Mouse (Mus musculus): ENCODE data around the gene Mrpl17. TPM values are rescaled to one million over a fixed set of nuclear protein-coding genes. Genes with fewer than 3 reads are reported as not detected.

Gene Mrpl17
- polyA plus RNA-seq, 1 experiment from 2014 or later = 345 TPM

DNA sequence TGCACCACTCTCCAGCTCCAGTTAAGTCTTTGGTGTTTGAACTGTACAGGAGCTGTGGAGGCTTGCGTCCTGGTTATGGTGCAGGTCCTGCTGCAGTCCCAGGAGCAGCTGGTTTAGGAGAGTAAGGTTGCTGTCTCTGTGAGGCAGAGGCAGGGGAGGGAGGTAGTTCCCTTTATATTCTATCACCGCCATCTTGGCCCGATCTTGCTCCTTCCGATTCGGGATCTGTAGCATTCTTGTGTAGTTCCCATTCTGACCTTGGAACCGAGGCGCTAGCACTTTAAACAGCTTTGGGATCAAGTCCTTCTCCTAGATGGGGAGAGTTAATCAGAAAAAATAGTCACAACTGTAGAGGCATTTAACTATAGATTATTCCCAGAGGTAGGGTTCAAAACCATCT lies 1.1 kb downstream of the Mrpl17 start:
- WGBS = 72% methylated on average over 7 of the region's 7 CpGs

DNA sequence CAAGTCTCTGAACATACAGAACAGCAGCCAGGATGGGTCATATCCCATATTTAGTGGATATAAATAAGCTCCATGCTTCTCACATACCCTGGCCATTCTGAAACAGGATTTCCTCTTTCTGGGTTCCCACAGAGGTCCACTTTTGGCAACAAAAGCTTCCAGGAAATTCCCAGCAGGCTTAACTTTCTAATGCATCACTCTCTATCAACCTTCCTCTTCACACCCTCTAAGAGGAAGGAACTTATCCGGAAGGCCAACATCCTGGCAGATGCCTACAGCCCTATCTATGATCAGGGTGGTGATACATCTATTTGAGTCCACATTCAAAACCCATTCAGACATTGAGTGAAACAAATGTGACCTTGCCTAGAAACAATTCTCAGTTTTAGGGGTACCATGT lies 2.5 kb downstream of the Mrpl17 start:
- 67% methylated on average over 1 of the region's 1 CpGs for WGBS
- Histone ChIP-seq H3K27ac (ENCODE audit: low read length) (no peak overlapping the region; the same call in 1 of the 2 replicates), H3K27me3 (ENCODE audit: control insufficient read depth, insufficient read depth, low read depth, low read length) (no peaks in the 10 kb centered on the region), H3K4me3 (ENCODE audit: low read length) (no peak overlapping the region), H3K4me1 (replicated peaks; ENCODE audit: control insufficient read depth, insufficient read depth, low read length) (peaks cover 13% of the 10 kb centered on the region), H3K36me3 (ENCODE audit: control insufficient read depth, insufficient read depth, low read length) (peaks cover 12% of the 10 kb centered on the region), H3K4me2 (ENCODE audit: low read depth, low read length) (no peak overlapping the region), H3K9me3 (ENCODE audit: control insufficient read depth, low read length) (no peaks in the 10 kb centered on the region), H3K9ac (ENCODE audit: low read length) (no peak overlapping the region)
- no peak for ATAC-seq (ENCODE audit: low read depth)

More for the DNA sequence above, 1.1 kb downstream of the Mrpl17 start:
- no peaks in the 10 kb centered on the region for H3K27me3 ChIP-seq (ENCODE audit: control insufficient read depth, insufficient read depth, low read depth, low read length)
- no peak for ATAC-seq (ENCODE audit: low read depth)
- H3K4me1 ChIP-seq (replicated peaks; ENCODE audit: control insufficient read depth, insufficient read depth, low read length) = peaks cover 13% of the 10 kb centered on the region
- peaks cover 12% of the 10 kb centered on the region for H3K36me3 ChIP-seq (ENCODE audit: control insufficient read depth, insufficient read depth, low read length)
- no peaks in the 10 kb centered on the region for H3K9me3 ChIP-seq (ENCODE audit: control insufficient read depth, low read length)
- H3K4me3 ChIP-seq (ENCODE audit: low read length) = peak overlapping the region; percentile 91
- peak overlapping the region; percentile 66 for H3K4me2 ChIP-seq (ENCODE audit: low read depth, low read length)
- H3K9ac ChIP-seq (ENCODE audit: low read length) = peak overlapping the region; percentile 97
- no peak overlapping the region for H3K27ac ChIP-seq (ENCODE audit: low read length)

DNA sequence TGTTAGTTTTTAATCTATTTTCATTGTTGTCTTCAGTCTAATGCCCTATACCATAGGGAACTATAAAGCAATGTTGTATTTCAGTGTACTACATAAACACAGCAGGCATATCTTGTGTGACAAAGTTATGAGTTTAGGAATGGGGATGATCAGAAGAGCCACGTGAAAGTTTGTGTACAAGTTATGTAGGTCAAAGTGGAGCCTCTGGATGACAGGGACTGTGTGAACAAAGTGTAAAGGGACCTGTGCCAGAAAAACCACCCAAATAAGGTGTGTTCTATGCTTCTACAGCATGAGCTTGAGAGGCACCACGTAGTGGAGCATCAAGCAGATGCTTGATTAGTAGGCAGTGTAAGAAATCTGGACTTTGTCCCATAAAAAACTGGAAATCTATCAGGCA lies 4.2 kb downstream of the Mrpl17 start:
- Histone ChIP-seq H3K4me3 (ENCODE audit: low read length) (no peak overlapping the region), H3K9me3 (ENCODE audit: control insufficient read depth, low read length) (no peaks in the 10 kb centered on the region), H3K4me2 (ENCODE audit: low read depth, low read length) (no peak overlapping the region), H3K36me3 (ENCODE audit: control insufficient read depth, insufficient read depth, low read length) (peaks cover 12% of the 10 kb centered on the region), H3K27ac (ENCODE audit: low read length) (no peak overlapping the region), H3K9ac (ENCODE audit: low read length) (no peak overlapping the region), H3K4me1 (replicated peaks; ENCODE audit: control insufficient read depth, insufficient read depth, low read length) (peaks cover 13% of the 10 kb centered on the region), H3K27me3 (ENCODE audit: control insufficient read depth, insufficient read depth, low read depth, low read length) (no peaks in the 10 kb centered on the region)
- no peak for ATAC-seq (ENCODE audit: low read depth)
- WGBS = 50% methylated on average over 2 of the region's 2 CpGs

DNA sequence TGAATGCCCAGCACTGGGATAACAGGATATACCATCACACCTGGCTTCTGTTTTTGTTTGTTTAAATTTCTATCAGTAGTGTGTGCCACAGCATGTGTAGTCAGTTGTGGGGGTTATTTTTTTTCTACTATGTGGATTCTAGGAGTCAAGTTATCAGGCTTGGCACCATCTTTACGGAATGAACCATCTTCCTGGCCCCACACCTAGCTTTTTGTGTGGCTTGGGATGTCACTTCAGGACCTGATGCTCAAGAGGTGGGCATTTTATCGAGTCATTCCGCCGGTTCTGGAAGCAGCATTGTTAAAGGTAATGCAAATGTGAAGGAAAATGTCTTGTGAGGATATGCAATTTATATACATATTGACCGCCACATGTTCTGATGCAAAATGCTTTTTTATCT lies 4.8 kb downstream of the Mrpl17 start:
- no peaks in the 10 kb centered on the region for H3K27me3 ChIP-seq (ENCODE audit: control insufficient read depth, insufficient read depth, low read depth, low read length)
- H3K36me3 ChIP-seq (ENCODE audit: control insufficient read depth, insufficient read depth, low read length) = peaks cover 12% of the 10 kb centered on the region
- no peak overlapping the region for H3K4me2 ChIP-seq (ENCODE audit: low read depth, low read length)
- H3K27ac ChIP-seq (ENCODE audit: low read length) = no peak overlapping the region
- ATAC-seq (ENCODE audit: low read depth) = no peak
- H3K4me3 ChIP-seq (ENCODE audit: low read length) = no peak overlapping the region
- no peaks in the 10 kb centered on the region for H3K9me3 ChIP-seq (ENCODE audit: control insufficient read depth, low read length)
- 73% methylated on average over 5 of the region's 5 CpGs for WGBS
- peaks cover 13% of the 10 kb centered on the region for H3K4me1 ChIP-seq (replicated peaks; ENCODE audit: control insufficient read depth, insufficient read depth, low read length)
- no peak overlapping the region for H3K9ac ChIP-seq (ENCODE audit: low read length)

DNA sequence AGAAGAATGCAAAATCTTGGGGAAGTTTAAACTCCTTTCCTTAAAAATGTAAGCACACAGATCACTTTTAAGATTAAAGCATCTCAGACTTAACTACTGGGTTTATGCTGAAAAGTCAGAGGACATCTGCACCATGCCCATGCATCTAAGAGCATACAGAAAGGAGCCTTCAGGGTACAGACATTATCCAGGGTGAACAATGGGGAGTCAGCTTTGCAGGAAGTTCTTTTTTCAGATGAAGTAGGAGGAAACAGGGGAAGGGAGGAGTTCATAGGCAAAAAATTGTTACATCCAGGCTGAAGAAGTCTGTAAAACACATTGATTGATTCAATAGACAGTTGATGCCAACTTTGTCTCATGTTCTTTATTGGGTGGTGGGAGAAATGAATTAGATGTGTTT lies 7.5 kb downstream of the Mrpl17 start:
- H3K36me3 ChIP-seq (ENCODE audit: control insufficient read depth, insufficient read depth, low read length) = peaks cover 3% of the 10 kb centered on the region; the same call in 1 of the 2 replicates
- no peak overlapping the region for H3K27ac ChIP-seq (ENCODE audit: low read length)
- no peak overlapping the region for H3K4me3 ChIP-seq (ENCODE audit: low read length)
- ATAC-seq (ENCODE audit: low read depth) = no peak
- H3K27me3 ChIP-seq (ENCODE audit: control insufficient read depth, insufficient read depth, low read depth, low read length) = no peaks in the 10 kb centered on the region
- no peaks in the 10 kb centered on the region for H3K4me1 ChIP-seq (replicated peaks; ENCODE audit: control insufficient read depth, insufficient read depth, low read length)
- H3K4me2 ChIP-seq (ENCODE audit: low read depth, low read length) = no peak overlapping the region
- no peak overlapping the region for H3K9ac ChIP-seq (ENCODE audit: low read length)
- H3K9me3 ChIP-seq (ENCODE audit: control insufficient read depth, low read length) = no peaks in the 10 kb centered on the region

DNA sequence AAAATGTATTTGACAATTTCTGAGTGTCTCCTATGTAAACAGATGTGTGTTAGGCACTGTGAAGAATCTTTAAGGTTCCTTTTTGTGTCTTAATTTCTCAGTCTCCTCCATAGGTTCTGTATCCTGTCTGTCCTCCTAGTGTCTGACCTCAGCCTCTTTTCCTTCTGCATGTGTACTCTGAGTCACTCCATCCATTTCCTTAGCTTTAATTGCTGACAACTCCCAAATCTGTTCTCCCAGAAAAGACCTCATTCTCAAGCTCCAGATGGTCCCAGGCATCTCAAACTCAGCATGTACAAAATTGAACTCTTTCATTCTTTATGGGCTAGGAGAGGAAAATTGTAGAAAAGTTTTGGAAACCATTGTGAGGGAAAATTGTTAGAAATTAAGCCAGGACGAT lies 8.1 kb downstream of the Mrpl17 start:
- WGBS = 38% methylated on average over 1 of the region's 1 CpGs
- H3K27me3 ChIP-seq (ENCODE audit: control insufficient read depth, insufficient read depth, low read depth, low read length) = no peaks in the 10 kb centered on the region
- H3K4me1 ChIP-seq (replicated peaks; ENCODE audit: control insufficient read depth, insufficient read depth, low read length) = no peaks in the 10 kb centered on the region
- H3K4me3 ChIP-seq (ENCODE audit: low read length) = no peak overlapping the region
- H3K27ac ChIP-seq (ENCODE audit: low read length) = no peak overlapping the region
- H3K9ac ChIP-seq (ENCODE audit: low read length) = no peak overlapping the region
- H3K4me2 ChIP-seq (ENCODE audit: low read depth, low read length) = no peak overlapping the region
- H3K9me3 ChIP-seq (ENCODE audit: control insufficient read depth, low read length) = no peaks in the 10 kb centered on the region
- peaks cover 3% of the 10 kb centered on the region; the same call in 1 of the 2 replicates for H3K36me3 ChIP-seq (ENCODE audit: control insufficient read depth, insufficient read depth, low read length)
- ATAC-seq (ENCODE audit: low read depth) = no peak

DNA sequence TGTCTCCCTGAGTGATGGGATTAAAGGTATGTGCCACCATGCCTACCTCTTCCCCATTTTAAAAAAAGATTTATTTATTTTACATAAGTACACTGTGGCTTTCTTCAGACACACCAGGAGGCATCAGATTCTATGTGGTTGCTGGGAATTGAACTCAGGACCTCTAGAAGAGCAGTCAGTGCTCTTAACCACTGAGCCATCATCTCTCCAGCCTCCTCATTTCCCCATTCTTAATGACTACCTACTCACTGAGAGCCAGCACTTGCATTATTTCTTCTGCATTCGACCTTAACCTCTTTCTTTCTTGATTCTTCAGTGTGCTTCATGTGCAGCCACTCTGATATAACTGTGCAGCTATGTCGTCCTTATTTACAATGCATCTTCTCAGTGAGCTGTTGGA lies 8.6 kb downstream of the Mrpl17 start:
- no peaks in the 10 kb centered on the region for H3K4me1 ChIP-seq (replicated peaks; ENCODE audit: control insufficient read depth, insufficient read depth, low read length)
- H3K9ac ChIP-seq (ENCODE audit: low read length) = no peak overlapping the region
- no peaks in the 10 kb centered on the region for H3K9me3 ChIP-seq (ENCODE audit: control insufficient read depth, low read length)
- peaks cover 2% of the 10 kb centered on the region; the same call in 1 of the 2 replicates for H3K36me3 ChIP-seq (ENCODE audit: control insufficient read depth, insufficient read depth, low read length)
- H3K27ac ChIP-seq (ENCODE audit: low read length) = no peak overlapping the region
- no peak overlapping the region for H3K4me3 ChIP-seq (ENCODE audit: low read length)
- ATAC-seq (ENCODE audit: low read depth) = no peak
- H3K4me2 ChIP-seq (ENCODE audit: low read depth, low read length) = no peak overlapping the region
- 31% methylated on average over 2 of the region's 2 CpGs for WGBS
- no peaks in the 10 kb centered on the region for H3K27me3 ChIP-seq (ENCODE audit: control insufficient read depth, insufficient read depth, low read depth, low read length)

DNA sequence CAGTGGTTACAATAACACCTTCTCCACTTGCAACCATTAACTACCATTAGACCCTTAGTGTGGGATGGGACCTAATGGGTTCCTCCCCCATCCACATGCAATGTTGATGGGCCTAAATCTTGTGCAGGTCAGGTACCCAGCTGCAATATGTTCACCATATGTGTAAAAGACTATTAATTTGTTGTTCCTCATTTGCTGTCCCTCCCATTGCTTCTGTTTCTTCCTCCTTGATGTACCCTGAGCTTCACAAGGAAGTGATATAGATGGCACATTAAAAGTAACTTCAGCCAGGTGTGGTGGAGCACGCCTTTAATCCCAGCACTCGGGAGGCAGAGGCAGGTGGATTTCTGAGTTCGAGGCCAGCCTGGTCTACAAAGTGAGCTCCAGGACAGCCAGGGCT lies 13.9 kb downstream of the Mrpl17 start:
- no peaks in the 10 kb centered on the region for H3K36me3 ChIP-seq (ENCODE audit: control insufficient read depth, insufficient read depth, low read length)
- no peak overlapping the region for H3K27ac ChIP-seq (ENCODE audit: low read length)
- no peak for ATAC-seq (ENCODE audit: low read depth)
- H3K9me3 ChIP-seq (ENCODE audit: control insufficient read depth, low read length) = no peaks in the 10 kb centered on the region
- no peaks in the 10 kb centered on the region for H3K4me1 ChIP-seq (replicated peaks; ENCODE audit: control insufficient read depth, insufficient read depth, low read length)
- 77% methylated on average over 3 of the region's 3 CpGs for WGBS
- H3K4me3 ChIP-seq (ENCODE audit: low read length) = no peak overlapping the region
- H3K9ac ChIP-seq (ENCODE audit: low read length) = no peak overlapping the region
- H3K27me3 ChIP-seq (ENCODE audit: control insufficient read depth, insufficient read depth, low read depth, low read length) = no peaks in the 10 kb centered on the region
- no peak overlapping the region for H3K4me2 ChIP-seq (ENCODE audit: low read depth, low read length)

DNA sequence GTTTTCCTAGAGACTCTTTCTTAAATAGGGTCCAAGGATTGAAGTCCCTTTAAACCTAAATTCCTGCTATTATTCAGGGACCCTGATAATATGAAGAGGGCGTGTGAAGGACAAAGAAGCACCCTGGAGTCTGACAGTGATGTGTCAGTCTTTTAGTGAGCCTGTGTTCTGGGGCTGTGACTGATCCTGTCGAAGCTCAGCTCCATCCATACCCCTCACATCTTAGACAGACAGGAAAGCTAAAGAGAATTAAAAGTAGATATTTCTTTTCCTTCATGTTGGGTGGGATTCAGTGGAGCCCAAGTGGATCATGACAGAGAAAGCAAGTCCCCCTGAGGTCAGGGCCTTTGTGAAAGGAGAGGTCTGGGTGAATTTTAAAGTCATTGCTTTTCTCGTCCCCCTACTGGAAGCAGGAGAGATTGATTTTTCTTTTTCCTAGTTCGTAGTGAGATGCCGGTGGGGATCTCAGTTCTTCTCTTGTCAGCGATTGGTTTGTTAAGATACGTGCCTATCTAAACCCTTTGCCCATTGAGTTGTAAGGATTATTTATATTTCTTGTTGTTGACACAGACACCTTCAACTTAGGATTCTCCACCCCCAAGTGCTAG lies 15.0 kb downstream of the Mrpl17 start:
- WGBS = 23% methylated on average over 7 of the region's 7 CpGs

DNA sequence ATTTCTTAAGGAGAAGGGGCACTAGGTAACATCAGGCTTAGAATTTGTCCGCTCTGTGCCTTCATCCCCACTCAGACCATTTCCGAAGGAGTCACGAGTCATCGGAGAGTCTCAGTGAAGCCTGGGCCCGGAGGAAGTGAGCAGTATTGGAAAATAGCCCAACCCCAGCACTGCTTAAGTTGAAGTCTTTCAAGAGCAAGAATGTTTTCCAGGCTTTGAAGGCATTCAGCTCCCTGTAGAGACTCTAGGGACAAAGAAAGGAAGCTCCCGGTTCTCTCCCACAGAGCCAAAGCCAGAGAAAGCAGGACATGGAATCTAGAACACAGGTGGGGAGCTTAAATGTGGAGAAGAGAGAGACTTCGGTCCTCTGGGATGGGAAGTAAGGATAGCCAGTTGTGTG lies 17.2 kb downstream of the Mrpl17 start:
- no peak for ATAC-seq (ENCODE audit: low read depth)
- Histone ChIP-seq H3K4me1 (replicated peaks; ENCODE audit: control insufficient read depth, insufficient read depth, low read length) (no peaks in the 10 kb centered on the region), H3K27ac (ENCODE audit: low read length) (no peak overlapping the region), H3K9ac (ENCODE audit: low read length) (no peak overlapping the region), H3K36me3 (ENCODE audit: control insufficient read depth, insufficient read depth, low read length) (no peaks in the 10 kb centered on the region), H3K4me2 (ENCODE audit: low read depth, low read length) (no peak overlapping the region), H3K9me3 (ENCODE audit: control insufficient read depth, low read length) (no peaks in the 10 kb centered on the region), H3K27me3 (ENCODE audit: control insufficient read depth, insufficient read depth, low read depth, low read length) (no peaks in the 10 kb centered on the region), H3K4me3 (ENCODE audit: low read length) (no peak overlapping the region)
- WGBS = 79% methylated on average over 7 of the region's 7 CpGs

More for the DNA sequence above, 15.0 kb downstream of the Mrpl17 start:
- Histone ChIP-seq H3K4me1 (replicated peaks; ENCODE audit: control insufficient read depth, insufficient read depth, low read length) (no peaks in the 10 kb centered on the region), H3K4me2 (ENCODE audit: low read depth, low read length) (no peak overlapping the region), H3K27me3 (ENCODE audit: control insufficient read depth, insufficient read depth, low read depth, low read length) (no peaks in the 10 kb centered on the region), H3K4me3 (ENCODE audit: low read length) (no peak overlapping the region), H3K27ac (ENCODE audit: low read length) (no peak overlapping the region), H3K9ac (ENCODE audit: low read length) (no peak overlapping the region), H3K9me3 (ENCODE audit: control insufficient read depth, low read length) (no peaks in the 10 kb centered on the region), H3K36me3 (ENCODE audit: control insufficient read depth, insufficient read depth, low read length) (no peaks in the 10 kb centered on the region)
- ATAC-seq (ENCODE audit: low read depth) = no peak

Measured in lung, embryonic 16.5 days (tissue).